Mouse (Mus musculus) testis, postnatal 14 days (tissue): ENCODE data around the gene D5Ertd577e.
"Not testable (repeated sequence)": the region's sequence is repeated elsewhere in the genome, so short reads cannot be mapped to it uniquely, and the experiment has no call there.

Experiments
- DNase-seq: peaks from one replicate; pipeline ENCODE4 v3.0.0; 2021; ENCODE audit warnings: low spot score

The D5Ertd577e gene

DNA sequence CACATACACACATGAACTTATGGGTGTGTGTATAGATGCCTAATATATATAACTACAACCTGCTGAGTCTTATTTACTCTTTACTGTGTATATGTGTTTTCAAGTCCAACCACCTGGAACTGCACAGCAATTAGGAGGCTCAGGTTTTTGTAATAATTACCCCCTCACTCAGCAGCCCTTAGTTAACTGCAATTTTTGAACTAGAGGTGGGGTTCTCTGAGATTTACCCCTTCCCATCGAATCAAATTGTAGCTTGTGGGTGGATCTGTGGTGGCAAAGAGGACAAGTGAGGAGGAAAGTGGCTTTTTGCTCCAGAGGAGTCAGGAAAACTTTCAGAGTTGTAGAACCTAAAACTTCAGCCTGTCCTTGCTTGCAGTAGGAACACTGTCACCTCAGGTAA is at the start of gene D5Ertd577e:
TSS of gene D5Ertd577e (plus strand) at position 301 of the 400 bp plus-strand sequence.
- not testable (repeated sequence) for DNase-seq

DNA sequence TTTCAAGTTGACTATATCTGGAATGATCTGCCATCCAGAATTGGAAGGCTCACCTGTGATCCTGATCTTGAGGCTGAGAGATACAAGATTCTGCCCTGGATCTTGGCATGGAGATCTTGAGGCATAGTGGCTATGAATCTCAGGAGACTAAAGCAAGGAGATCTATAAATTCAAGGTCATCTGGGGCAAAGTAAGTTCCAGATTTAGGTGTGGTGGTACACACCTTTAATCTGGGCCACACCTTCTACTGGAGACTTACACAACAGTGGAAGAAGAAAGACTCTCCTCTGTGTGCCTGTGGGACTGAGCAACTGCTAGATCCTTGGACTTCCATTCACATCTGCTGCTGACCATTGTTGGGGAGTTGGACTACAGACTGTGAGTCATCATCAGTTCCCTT is 53.9 kb downstream of the D5Ertd577e start, which contains the start of gene Gm3286:
TSS of gene Gm3286 (plus strand) at position 301 of the 400 bp plus-strand sequence.
- DNase-seq, result not testable (repeated sequence)
